Mouse (Mus musculus) megakaryocyte-erythroid progenitor cell, adult 5-6 weeks (primary cell): Measurements from ENCODE around the gene Bmp8b. TPM values are rescaled to one million over a fixed set of nuclear protein-coding genes. Genes with fewer than 3 reads are reported as not detected.
A peak's percentile ranks its signal among the peaks of the same experiment; 100 is the strongest.
"Not testable (repeated sequence)": the region's sequence is repeated elsewhere in the genome, so short reads cannot be mapped to it uniquely, and the experiment has no call there.

Source experiments
- ATAC-seq: replicated peaks from 2 replicates; pipeline ENCODE4 v1.8.0; 2016; ENCODE audit warnings: mild to moderate bottlenecking, inconsistent platforms; ENCODE audit not compliant: severe bottlenecking, poor library complexity, low FRiP score, low TSS enrichment
- total RNA-seq, 2 experiments: library from RNA; stranded (forward) in 1 of 2; stranded (reverse) in 1 of 2; fragments of 200-1000, 215-1000 nt in 1 of 2; fragments of >200 nt in 1 of 2; fragmentation: Nextera tagmentation in 1 of 2; gene quantifications; 2 replicates each; pipeline ENCODE4 v1.2.3; 2014 to 2017

The Bmp8b gene
- total RNA-seq (2014; fragmentation: Nextera tagmentation) (0.33 TPM in 1 of 2 replicates, not detected in the other), total RNA-seq (2017) (not detected in 2 replicates)

DNA sequence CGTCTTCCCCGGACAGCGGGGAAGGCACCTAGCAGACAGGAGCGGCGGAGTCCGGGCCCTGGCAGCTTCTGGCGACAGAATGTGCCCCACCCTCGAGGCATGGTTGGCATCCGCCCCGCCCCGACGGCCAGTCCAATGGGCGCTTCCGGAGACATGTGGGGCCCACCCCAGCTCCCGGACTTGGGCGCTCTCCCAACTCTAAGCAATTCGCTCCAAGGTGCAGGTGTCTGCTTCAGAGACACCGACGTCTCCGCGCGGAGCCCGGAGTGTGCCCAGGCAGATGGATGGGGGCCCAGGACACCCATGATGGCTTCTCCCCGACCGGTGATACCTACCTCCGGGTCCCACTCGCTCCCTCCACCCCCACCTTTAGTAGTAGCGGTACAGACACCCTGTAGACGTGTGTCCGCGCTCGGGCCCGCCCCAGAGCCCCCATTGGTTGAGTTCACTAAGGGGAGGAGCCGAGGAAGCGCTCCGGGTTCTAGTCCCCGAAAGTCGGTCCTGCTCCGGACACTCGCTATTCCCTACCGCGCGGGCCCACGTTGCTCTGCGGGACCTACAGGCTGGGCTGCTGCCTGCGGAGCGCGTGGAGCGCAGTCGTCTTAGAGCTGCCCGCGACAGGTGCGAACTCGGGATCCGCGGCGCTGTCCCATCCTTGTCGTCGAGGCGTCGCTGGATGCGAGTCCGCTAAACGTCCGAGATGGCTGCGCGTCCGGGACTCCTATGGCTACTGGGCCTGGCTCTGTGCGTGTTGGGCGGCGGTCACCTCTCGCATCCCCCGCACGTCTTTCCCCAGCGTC, at the start of gene Bmp8b:
Bmp8b (plus strand) TSS at position 515 of the 800 bp plus-strand sequence.
- peak; percentile 36 for ATAC-seq

DNA sequence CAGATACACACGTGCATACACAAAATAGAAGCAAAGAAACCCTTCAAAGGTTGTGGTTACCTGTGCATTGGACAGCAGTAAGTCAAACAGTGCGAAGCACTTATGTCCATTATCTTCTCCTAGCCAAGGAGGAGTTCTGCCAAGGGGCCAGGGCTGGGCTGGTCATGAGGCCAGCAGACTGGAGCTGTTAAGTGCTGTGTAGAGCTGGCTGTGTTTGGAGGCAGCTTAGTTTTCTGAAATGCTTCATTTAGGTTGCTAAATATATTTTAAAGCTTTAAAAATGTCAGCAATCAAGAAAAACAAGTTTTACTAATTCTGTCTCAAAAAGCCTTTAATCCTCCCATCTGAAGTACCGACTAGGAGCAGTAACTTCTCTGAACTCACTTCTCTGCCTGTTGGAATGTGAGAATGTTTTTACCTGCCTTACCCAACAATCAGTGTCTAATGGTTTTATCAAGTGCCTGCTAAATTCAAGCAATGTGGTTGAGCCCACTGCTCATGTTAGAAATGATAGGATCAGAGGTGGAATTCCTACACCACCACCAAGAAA, 48.3 kb upstream of the Bmp8b start:
- no peak for ATAC-seq

DNA sequence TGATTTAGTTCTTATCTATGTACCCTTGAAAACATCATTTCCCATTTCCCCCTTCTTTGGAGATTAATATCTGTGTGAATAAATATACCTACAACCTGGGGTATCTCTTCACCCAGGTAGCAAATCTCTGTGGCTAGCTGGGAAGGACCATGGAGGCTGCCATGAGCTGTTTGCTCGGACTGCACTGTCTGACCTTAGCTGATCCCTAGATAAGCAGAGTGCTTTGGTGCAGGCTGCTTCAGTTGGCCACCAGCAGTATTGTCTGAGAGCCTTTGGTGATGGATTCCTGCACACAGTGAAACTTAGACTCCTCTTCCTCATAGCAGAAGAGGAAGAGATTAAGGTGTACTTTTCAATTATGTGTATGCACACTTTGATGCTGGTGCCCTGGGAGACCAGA, 47.0 kb upstream of the Bmp8b start:
- ATAC-seq: no peak

DNA sequence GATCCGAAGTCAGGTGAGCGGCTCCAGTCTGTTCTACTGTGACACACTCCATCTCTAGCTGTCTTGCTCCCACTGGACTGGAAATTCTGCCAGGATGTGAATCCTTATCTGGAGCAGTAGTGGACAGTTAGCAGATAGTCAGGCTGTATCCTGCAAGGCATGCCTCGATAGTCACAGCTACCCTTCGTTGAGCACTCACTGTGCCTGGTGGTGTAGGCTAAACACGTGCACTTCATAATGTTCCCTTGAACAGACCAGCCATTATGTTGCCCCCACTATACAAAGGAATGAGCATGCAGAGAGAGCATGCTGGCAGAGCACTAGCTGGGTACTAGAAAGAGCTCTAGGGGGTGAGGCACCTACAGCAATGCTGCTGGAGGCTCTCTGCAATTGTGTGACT, 43.2 kb upstream of the Bmp8b start:
- ATAC-seq: no peak

DNA sequence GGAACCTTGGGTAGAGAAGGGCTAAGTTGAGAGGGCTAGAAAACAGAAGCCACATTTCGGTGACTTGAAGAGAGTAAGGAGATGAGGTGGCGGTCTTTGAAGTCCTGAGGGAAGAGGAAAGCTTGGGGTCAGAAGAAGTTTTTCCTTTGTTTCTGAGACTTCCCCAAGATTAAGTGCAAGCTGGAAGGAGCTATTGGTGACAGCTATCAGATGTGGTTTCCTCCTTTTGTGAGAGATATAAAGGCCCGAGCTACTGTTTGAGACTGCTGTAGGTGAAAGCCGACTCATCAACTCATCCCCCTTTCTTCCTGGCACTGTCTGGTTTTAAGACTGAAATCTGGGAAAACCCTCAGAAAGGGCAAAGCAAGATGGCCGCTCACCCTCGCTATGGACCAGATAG, 36.3 kb upstream of the Bmp8b start:
- ATAC-seq: no peak

DNA sequence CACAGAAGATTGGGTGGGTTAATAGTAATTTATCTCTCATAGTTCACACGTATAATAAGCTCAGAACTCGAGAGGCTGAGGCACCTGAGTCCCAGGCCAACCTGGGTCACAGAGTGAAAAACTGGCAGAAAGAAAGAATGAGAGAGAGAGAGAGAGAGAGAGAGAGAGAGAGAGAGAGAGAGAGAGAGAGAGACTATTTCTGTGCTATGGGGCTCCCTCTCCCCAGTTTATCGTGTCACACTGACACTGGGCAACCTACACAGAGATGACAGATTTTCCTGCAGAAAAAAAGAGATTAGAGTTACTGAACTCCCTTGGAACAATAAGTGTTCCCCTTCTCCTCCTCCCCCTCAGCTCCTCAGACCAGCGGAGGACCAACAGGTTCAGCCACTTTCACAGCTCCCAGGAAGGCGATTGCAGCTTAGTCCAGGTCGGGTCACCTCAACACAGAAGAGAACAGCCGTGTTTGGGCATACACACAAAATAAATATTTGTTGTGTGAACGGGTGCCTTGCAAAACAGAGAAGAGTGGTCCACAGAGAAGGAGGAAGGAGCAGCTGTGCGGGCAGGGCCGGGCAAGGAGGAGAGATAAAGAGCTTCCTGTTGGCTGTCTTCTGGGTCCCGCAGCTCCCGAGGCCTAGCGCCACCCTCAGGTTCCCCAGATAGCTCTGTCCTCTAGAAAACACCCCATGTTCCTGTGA, 33.5 kb upstream of the Bmp8b start:
- peak; percentile 97 for ATAC-seq

DNA sequence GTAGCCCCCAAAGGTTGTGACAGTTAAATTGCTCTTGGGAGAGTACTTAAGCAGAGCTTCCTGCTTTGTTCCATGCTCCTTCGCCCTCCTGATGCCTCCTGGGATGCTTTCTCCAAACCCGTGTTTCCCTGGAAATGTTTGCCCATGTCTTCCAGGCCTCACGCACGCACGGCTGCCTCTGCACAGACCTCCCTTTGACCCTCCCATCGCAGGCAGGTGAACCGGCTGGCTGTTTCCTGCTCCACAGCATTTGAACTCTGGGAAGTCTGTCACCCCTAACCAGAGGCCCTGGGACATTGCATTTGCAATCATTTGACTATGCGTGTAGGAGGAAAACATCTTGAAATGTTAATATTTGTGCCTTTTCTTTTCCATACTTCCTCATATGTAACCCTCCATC, 28.0 kb upstream of the Bmp8b start:
- no peak for ATAC-seq

DNA sequence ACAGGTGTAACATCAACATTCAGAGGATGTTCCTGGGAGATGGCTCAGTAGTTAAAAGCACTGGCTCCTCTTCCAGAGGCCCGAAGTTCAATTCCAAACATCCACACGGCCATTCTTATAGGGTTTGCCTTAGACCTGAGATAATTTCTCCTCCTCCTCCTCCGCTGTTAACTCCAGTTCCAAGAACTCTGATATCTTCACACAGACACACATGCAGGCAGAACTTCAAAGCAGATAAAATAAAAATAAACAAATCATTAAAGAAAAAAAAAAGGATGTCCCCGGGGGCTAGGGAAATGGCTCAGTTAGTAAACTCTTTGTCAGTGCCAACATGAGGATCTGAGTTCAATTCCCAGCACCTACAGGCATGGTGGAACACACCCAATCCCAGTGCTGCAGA, 26.7 kb upstream of the Bmp8b start:
- 0 out of 2 replicates have a peak, but pooled peaks have one; percentile 36 for ATAC-seq

DNA sequence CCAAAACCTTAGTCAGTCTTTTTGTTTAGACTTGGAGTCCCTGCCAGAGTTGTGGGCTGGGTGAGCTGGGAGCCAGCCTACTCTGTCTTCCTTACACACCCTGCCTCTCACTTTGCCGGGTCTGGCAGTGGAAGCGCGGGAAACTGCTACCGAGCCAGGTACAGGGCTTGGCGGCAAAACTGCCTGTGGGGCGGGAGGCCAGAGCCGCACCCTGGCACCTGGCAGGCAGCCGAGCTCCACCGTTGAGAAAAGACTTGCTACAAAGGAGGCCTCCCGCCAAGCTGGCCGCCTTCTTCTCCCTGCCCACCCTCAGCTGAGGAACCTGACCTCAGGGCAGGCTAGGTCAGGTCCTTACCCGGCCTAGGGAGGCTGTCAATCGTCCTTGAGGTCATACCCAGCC, 24.2 kb upstream of the Bmp8b start:
- peak; percentile 62 for ATAC-seq

DNA sequence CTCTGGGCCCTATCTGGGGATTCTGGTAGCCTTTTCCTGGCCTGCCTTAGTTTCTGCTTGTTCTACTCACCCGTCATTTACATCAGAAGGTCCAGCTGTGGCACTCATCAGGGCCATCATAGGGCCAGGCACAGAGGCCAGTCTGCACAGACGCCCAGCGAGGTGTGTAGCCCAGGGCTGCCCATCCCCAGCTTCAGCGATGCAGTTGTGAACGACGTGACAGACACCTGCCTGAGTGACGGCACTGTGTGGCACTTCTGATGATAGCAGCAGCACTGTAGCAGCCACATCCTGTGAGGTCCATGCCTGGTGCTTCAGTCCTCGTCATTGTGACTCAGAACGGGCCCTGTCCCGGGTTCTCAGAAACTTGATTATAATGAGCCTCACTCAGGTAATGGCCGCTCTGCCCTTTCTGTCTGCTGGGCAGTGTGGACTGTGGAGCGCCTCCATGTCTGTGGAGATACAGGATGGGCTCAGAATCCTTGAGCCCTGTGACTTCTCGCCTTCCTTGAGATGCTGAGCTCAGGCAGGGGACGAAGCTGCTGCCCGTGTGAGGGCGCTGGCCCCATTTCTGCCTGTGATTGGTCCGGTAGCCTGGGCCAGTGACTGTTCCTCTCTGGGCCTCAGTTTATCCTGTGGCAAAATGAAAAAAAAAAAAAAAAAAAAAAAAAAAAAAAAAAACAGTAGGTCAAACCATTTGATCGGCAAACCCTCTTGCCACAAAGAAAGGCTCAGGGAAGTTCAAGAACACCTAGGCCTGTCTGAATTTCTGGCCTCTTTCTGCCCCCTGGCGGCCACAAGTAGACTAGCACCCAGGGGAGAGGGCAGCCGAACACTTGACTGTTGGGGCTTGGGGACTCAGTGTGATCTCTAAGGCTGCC, 22.4 kb upstream of the Bmp8b start:
- peak; percentile 67 for ATAC-seq

DNA sequence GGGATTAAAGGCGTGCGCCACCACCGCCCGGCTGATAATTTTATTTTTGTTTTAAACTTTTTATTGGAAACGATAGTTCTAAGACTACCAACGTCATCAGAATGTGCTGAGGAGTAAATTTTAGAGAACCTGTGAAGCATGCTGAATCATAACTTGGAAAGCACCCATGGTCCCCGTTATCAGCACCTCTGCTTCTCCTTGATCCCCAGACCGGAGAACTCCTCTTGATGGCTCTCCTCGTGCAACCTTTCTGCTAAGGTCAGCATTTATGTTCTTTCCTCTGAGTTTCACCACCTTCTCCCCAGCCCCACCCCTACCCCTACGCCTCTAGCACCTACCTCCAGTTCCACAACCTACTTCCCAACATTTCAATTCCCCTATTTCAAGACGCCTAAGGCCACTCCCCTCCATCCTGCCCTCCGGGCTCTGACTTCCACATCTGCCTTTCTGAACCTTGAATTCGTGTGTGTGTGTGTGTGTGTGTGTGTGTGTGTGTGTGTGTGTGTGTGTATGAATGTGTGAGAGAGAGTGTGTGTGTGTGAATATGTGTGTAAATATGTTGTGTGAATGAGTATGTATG, 21.6 kb upstream of the Bmp8b start:
- ATAC-seq: no peak

DNA sequence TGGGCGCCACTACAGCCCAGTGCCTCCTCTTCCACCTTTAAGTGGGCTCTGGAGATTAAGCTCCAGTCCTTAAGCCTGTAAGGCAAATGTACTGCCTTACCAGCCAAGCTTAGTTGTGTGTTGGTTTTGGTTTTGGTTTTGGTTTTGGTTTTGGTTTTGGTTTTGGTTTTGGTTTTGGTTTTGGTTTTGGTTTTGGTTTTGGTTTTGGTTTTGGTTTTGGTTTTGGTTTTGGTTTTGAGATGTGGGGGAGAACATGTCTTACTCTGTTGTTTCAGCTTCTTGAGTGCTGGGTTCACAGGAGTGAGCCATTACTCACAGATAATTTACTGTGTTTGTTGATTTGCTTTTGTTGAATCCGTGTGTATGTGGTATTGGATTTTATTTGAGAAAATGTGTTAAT, 19.7 kb upstream of the Bmp8b start:
- ATAC-seq: no peak

DNA sequence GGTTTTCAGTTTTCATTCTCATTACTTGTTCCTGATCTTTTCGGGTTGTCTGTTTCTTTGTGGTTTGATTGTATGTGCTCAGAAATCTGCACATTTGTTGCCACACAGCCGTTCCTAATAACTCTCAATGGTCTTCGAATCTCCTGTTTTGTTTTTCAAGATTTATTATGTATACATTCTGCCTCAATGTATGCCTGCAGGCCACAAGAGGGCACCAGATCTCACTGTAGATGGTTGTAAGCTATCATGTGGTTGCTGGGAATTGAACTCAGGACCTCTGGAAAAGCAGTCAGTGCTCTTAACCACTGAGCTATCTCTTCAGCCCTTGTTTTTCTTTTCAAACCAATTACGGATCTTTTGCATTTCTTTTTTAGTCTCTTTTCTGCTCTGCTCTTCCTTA, 18.6 kb upstream of the Bmp8b start:
- no peak for ATAC-seq

DNA sequence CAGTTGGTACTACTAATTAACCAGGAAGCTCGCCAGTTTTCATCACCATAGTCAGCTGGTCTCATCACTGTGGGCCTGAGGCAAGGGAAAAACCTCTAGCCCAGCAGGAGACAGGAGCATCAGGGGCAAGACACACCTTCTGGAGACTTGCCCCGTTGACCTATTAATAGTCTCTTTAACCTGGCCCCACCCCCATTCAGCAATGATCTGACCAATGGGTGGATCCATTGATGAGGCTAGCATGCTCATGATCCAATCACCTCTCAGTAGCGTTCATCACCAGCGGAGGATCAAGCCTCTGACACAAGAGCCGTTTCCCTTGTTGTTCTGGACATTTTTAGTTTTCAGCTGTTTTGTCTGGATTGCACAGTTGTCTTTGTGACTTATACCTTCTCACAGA, 12.3 kb upstream of the Bmp8b start:
- ATAC-seq: no peak

DNA sequence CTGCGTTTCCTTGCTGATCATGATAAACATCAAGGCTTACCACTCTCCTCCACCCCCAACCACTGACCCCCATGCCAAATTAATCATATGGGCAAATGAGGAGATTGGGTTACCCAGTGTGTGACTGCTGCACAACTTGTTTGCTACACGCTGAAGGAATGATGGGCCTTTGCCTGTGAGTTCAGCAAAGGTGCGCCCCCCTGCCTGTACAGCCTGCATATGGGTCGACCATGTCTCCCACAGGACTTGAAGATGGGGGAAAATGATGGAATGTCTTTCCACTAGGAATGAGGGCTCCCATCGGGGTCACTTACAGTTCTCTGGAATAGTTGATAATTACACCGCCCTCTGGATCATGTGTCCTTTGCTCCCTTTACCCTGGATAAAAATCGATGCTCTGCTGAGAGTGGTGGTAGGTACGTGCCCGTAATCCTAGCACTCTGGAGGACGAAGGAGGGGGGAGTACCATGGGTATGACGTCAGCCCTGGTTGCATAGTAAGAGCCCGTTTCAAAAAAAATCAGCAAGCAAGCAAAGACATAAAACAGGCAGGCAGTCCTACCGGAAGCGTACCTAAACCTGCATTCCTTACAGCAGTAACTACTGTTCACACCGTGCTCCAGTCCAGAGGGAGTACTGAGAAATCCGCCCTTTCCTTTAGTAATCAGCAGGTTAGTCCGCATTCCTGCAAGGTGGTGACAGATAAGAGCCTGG, 11.7 kb upstream of the Bmp8b start:
- no peak for ATAC-seq

DNA sequence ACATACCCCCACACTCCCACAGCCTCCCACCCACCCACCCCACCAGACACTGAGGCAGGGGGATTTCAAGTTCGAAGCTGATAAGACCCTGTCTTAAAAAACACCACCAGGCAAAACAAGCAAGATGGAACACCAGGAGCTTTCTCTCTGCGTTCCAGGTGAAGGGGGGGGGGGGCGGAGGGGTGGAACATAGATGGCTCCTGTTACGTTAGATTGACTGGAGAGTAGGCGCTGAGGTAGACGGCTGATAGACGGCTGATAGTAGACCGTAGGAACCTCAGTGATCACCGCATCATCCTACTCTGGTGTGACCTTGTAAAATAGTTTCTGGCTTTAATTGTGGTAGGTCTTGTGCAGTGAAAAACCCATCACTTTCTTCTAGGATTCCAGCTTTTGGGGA, 11.1 kb upstream of the Bmp8b start:
- no peak for ATAC-seq

DNA sequence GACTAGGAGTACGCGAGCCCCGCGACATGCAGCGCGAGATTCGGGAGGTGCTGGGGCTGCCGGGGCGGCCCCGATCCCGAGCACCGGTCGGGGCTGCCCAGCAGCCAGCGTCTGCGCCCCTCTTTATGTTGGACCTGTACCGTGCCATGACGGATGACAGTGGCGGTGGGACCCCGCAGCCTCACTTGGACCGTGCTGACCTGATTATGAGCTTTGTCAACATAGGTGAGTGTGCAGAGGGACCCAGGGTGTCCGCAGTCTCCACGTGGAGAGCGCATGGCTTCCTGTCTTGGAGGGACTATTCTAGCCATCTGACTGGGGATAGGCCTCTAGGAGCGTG, 456 bp downstream of the Bmp8b start:
- ATAC-seq: no peak

DNA sequence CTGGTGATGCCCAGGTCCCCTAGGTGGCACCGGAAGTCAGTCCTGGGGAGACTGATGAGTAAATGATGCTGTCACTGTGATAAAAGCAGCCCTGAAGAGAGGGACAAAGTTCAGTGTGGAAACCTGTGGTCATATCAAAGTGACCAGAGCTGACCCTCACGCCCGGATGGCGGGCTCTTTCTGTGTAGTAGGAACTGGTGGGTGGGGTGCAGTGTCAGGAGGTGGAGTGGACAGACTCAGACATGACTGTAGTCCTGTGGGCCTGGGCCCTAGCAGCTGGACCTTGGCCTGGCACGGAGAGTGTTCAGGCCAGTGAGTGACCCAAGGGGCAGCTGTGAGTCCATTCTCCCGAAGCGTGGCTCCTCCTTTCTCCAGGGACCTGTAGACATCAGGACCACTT, 964 bp downstream of the Bmp8b start:
- ATAC-seq: not testable (repeated sequence)

DNA sequence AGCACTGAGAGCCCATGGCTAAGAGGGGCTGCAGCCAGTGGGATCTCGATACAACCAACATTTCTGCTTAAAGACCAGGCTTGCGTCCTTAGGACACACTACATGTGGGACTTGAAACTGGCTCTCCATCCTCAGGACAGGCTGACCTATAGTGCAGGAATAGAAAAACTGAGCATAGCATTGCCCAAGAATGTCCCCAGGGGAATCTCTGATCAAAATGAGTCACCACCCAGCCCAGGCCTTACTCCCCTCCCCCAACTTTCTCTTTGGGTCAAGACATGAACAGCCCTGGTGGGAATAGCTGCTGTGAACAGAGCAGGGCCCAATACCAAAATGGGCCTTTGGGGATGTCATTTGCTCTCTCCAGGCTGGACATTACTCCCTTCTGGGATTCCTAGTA, 1.9 kb downstream of the Bmp8b start:
- ATAC-seq: no peak
